Mouse (Mus musculus) T-cell, adult 66 days (primary cell): ENCODE results near the gene Polr2c. TPM values are rescaled to one million over a fixed set of nuclear protein-coding genes. Genes with fewer than 3 reads are reported as not detected.

Experiments used
- total RNA-seq, 2 experiments: library from RNA; stranded (reverse); gene quantifications; 3 replicates in 1 of 2; 4 replicates in 1 of 2; pipeline ENCODE4 v1.2.4; 2023

The Polr2c gene
- total RNA-seq: 10 to 100 TPM; 68.0 to 85.1 TPM

DNA sequence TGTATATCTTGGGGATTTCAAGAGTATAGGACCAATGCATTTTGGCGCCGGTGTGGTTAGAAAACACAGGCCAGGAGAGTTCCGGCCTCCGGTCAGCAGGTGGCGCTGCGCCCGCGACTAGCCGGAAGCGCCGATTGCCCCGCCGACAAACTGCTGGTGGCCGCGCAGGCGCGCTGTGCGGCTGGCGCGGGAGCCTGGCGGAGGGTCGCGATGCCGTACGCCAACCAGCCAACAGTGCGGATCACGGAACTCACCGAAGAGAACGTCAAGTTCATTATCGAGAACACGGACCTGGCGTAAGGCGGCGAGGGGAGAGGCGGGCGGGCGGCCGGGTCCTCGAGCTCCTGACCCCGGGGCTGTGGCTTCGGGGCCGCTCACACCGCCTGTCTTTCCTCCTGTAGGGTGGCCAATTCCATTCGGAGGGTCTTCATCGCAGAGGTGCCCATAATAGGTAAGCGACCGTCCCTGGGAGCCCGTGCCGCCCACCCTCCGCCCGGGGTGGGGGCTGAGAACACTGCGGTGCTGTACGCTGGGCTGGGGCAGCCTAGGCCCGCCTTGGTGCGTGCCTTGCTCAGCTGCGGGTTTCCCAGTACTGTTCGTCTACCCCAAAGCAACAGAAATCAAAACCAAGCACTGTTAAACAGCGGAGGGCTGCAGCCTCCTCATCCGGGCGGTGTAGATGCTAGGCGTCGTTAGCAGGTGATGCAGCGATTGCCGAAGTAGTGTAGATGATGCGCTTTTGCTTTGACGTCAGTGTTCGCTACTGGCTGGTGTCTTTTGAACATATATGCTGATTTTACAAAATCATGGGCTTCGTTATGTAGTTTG lies at the start of gene Polr2c:
Polr2c (plus strand) TSS at position 105 of the 828 bp plus-strand sequence.

DNA sequence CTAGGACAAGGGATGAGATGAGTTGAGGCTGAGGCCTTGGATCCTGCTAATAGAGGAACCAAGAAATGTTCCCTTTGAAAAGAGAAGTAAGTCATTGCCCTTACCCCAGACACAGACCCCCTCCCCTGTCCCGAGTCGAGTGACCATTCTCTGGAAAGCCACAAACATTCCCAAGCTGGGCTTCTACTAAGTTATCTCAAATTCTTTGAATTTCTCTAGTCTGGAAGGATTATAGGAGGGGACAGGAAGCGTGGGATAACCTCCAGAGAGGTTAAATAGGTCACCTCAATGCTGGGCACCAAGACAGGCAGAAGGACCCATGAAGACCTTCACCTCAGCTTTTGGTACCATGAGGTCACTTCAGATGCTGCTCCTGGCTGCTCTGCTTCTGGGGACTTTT lies 47.1 kb upstream of the Polr2c start, which contains the start of gene Ccl17:
Ccl17 (plus strand) TSS at position 301 of the 400 bp plus-strand sequence.

GRCm38 (mm10) chr8:94837662-94838574 lies 19.3 kb upstream of the Polr2c start, which contains the start of the genes Coq9 and Ciapin1:
Coq9 (plus strand) TSS chr8:94838321.
Ciapin1 (minus strand) TSS chr8:94838358.

GRCm38 (mm10) chr8:94876197-94876730 lies 19.0 kb downstream of the Polr2c start, which contains the start of gene Dok4:
Dok4 (minus strand) TSS chr8:94876330.

GRCm38 (mm10) chr8:94917851-94918495 lies 60.7 kb downstream of the Polr2c start, which contains the start of gene Ccdc102a:
Ccdc102a (minus strand) TSS chr8:94918098.

Other genes starting within 250 kb of the Polr2c start
- 100 to 1,000 TPM; 149 TPM for gene Arl2bp, start 190.8 kb upstream of the Polr2c start, total RNA-seq
- gene Pllp, start 161.2 kb upstream of the Polr2c start, total RNA-seq: not detected
- not detected for gene Ccl22, start 111.9 kb upstream of the Polr2c start, total RNA-seq
- under 1 TPM in 1 of 2 experiments, not detected in 1; 0.26 TPM for gene Cx3cl1, start 85.4 kb upstream of the Polr2c start, total RNA-seq
- gene Ccl17, start 47.0 kb upstream of the Polr2c start, total RNA-seq: not detected
- 10 to 100 TPM; 28.2 to 45.3 TPM for gene Coq9, start 19.1 kb upstream of the Polr2c start, total RNA-seq
- 10 to 100 TPM; 67.1 to 71.6 TPM for gene Ciapin1, start 19.1 kb upstream of the Polr2c start, total RNA-seq
- 1 to 10 TPM; 1.1 to 1.3 TPM for gene Dok4, start 18.9 kb downstream of the Polr2c start, total RNA-seq
- 1 to 10 TPM; 6.8 to 9.9 TPM for gene Ccdc102a, start 60.6 kb downstream of the Polr2c start, total RNA-seq
- 10 to 100 TPM; 64.2 to 73.4 TPM for gene Adgrg5, start 66.2 kb downstream of the Polr2c start, total RNA-seq
- gene Adgrg1, start 117.3 kb downstream of the Polr2c start, total RNA-seq: 1 to 10 TPM; 7.3 to 9.8 TPM
- 1 to 10 TPM; 6.2 to 7.8 TPM for gene Adgrg3, start 160.2 kb downstream of the Polr2c start, total RNA-seq
- under 1 TPM in 1 of 2 experiments, not detected in 1; 0.96 TPM for gene Drc7, start 197.7 kb downstream of the Polr2c start, total RNA-seq
- 10 to 100 TPM; 18.9 to 20.9 TPM for gene Katnb1, start 223.7 kb downstream of the Polr2c start, total RNA-seq